Mouse (Mus musculus) ES-Bruce4 (cell line): ENCODE data around the gene Glg1.
A peak's percentile ranks its signal among the peaks of the same experiment; 100 is the strongest.

Source experiments
- CTCF ChIP-seq: IDR thresholded peaks from one replicate; pipeline ENCODE4 v1.8.1; 2011; ENCODE audit warnings: low read depth, low read length
- EP300 ChIP-seq: IDR thresholded peaks from 2 replicates; pipeline ENCODE4 v1.6.1; 2011; ENCODE audit warnings: low read depth, low read length; ENCODE audit not compliant: insufficient read depth
- POLR2A ChIP-seq: IDR thresholded peaks from one replicate; pipeline ENCODE4 v1.8.1; 2011; ENCODE audit warnings: low read length; ENCODE audit not compliant: insufficient read depth

DNA sequence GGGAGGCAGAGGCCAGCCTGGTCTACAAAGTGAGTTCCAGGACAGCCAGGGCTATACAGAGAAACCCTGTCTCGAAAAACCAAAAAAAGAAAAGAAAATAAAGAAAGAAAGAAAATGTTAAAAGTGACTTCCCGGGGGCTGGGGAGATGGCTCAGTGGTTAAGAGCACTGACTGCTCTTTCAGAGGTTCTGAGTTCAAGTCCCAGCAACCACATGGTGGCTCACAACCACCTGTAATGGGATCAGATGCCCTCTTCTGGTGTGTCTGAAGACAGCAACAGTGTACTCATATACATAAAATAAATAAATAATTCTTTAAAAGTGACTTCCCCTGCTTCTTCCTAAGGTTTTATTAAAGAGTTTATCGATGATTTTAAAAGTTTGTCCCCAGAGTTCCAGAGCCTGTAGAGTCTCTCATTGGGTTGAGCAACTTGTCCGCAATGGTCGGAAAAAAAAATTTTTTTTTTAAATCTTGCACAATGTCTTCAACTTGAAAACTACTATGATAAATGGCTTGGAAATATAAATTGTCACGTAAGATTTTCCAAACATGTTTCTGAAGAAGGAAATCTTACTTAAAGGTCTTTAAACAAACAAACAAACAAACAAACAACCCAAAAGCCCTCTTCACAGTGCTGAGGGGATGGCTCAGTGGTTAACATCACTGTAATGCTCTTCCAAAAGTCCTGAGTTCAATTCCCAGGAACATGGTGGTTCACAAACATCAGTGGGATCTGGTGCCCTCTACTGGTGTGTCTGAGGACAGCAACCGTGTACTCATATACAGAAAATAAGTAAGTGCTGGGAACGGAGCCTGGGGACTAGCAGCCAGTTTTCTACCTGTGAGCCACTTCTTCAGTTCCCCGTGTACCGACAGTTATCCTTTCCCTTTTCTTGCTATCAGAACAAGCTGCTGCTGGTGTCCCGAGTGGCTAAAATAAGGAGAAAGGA, 41.9 kb upstream of the Glg1 start:
- TF ChIP-seq CTCF (peak; percentile 30), POLR2A (no peak), EP300 (no peak)
